ENCODE assay signal across 8 mouse cellular contexts in genomic region chr11:48869380-48870110, GRCm38 (mm10). TPM values are rescaled to one million over a fixed set of nuclear protein-coding genes. Genes with fewer than 3 reads are reported as not detected.
A peak's percentile ranks its signal among the peaks of the same experiment; 100 is the strongest.
DNase-seq lines count a peak whose midpoint lies in the region; ATAC-seq and TF ChIP-seq lines count a peak whose summit lies in the region.

No protein-coding gene starts in this region.

- no peaks in the 10 kb centered on the region for H3K4me1 ChIP-seq in cortical plate, adult 2 months (ENCODE audit: control insufficient read depth, insufficient read depth, low read length)
- H3K4me1 ChIP-seq in kidney, embryonic 16.5 days (ENCODE audit: insufficient read depth, low read length), result peaks cover 34% of the 10 kb centered on the region
- H3K4me1 ChIP-seq in neural tube, embryonic 15.5 days, result peaks cover 20% of the 10 kb centered on the region; the same call in 1 of the 2 replicates
- peaks cover 3% of the 10 kb centered on the region; the same call in 1 of the 2 replicates for H3K4me1 ChIP-seq in forebrain, embryonic 14.5 days (ENCODE audit: control insufficient read depth, insufficient read depth, low read length)
- H3K4me1 ChIP-seq in midbrain, embryonic 11.5 days (ENCODE audit: control insufficient read depth, insufficient read depth, low read length), result peaks cover 7% of the 10 kb centered on the region

- no peaks in the 10 kb centered on the region for H3K9me3 ChIP-seq in kidney, embryonic 16.5 days (ENCODE audit: low read length)
- H3K9me3 ChIP-seq in neural tube, embryonic 15.5 days (replicated peaks), result no peaks in the 10 kb centered on the region
- no peaks in the 10 kb centered on the region for H3K9me3 ChIP-seq in forebrain, embryonic 14.5 days (replicated peaks; ENCODE audit: control insufficient read depth, low read length)
- H3K9me3 ChIP-seq in midbrain, embryonic 11.5 days (ENCODE audit: control insufficient read depth, low read length), result no peaks in the 10 kb centered on the region

- no peak for TF ChIP-seq CTCF in layer of hippocampus, adult 2 months (conservative IDR thresholded peaks at IDR 0.05)
- TF ChIP-seq CTCF in cortical plate, adult 2 months (IDR thresholded peaks at IDR 0.05; ENCODE audit: extremely low read depth, insufficient read depth, low read length), result no peak

- intact Hi-C loops in left cerebral cortex, postnatal 4 days (cut with DNase I), result loop anchor here (5.0 kb wide), 2 partner anchors 233 to 398 kb away; no protein-coding TSS in a partner anchor

- no peaks in the 10 kb centered on the region for H3K27me3 ChIP-seq in kidney, embryonic 16.5 days (ENCODE audit: insufficient read depth, low read length)
- H3K27me3 ChIP-seq in neural tube, embryonic 15.5 days (replicated peaks), result peaks cover 10% of the 10 kb centered on the region
- no peaks in the 10 kb centered on the region for H3K27me3 ChIP-seq in forebrain, embryonic 14.5 days (replicated peaks; ENCODE audit: control insufficient read depth, insufficient read depth, low read length)
- H3K27me3 ChIP-seq in midbrain, embryonic 11.5 days (ENCODE audit: control insufficient read depth, insufficient read depth, low read length), result no peaks in the 10 kb centered on the region; the same call in 1 of the 2 replicates

- H3K4me2 ChIP-seq in kidney, embryonic 16.5 days (replicated peaks; ENCODE audit: low read depth, low read length), result peak overlapping the region; percentile 88
- H3K4me2 ChIP-seq in neural tube, embryonic 15.5 days, result peak overlapping the region; percentile 76
- H3K4me2 ChIP-seq in forebrain, embryonic 14.5 days (ENCODE audit: low read length), result no peak overlapping the region
- H3K4me2 ChIP-seq in midbrain, embryonic 11.5 days, result no peak overlapping the region

- TF ChIP-seq POLR2A in cortical plate, adult 2 months (IDR thresholded peaks at IDR 0.05; ENCODE audit: extremely low read depth, insufficient read depth, low read length), result no peak

- 59% methylated on average over 7 of the region's 7 CpGs for WGBS in kidney, embryonic 16.5 days
- 79% methylated on average over 7 of the region's 7 CpGs for WGBS in neural tube, embryonic 15.5 days
- 76% methylated on average over 7 of the region's 7 CpGs for WGBS in forebrain, embryonic 14.5 days
- 82% methylated on average over 7 of the region's 7 CpGs for WGBS in midbrain, embryonic 11.5 days

- peaks cover 16% of the 10 kb centered on the region for H3K36me3 ChIP-seq in kidney, embryonic 16.5 days (ENCODE audit: insufficient read depth, low read length)
- no peaks in the 10 kb centered on the region for H3K36me3 ChIP-seq in neural tube, embryonic 15.5 days
- H3K36me3 ChIP-seq in forebrain, embryonic 14.5 days (ENCODE audit: control insufficient read depth, insufficient read depth, low read length), result no peaks in the 10 kb centered on the region
- no peaks in the 10 kb centered on the region for H3K36me3 ChIP-seq in midbrain, embryonic 11.5 days (ENCODE audit: control insufficient read depth, insufficient read depth, low read length)

- H3K4me3 ChIP-seq in layer of hippocampus, adult 2 months, result peak overlapping the region; percentile 65
- H3K4me3 ChIP-seq in cortical plate, adult 2 months (ENCODE audit: insufficient read depth, low read length), result peak overlapping the region; percentile 19; the same call in 1 of the 2 replicates
- H3K4me3 ChIP-seq in kidney, embryonic 16.5 days (ENCODE audit: low read length), result peak overlapping the region; percentile 54
- H3K4me3 ChIP-seq in neural tube, embryonic 15.5 days (replicated peaks), result no peak overlapping the region
- H3K4me3 ChIP-seq in forebrain, embryonic 14.5 days (ENCODE audit: low read depth, low read length), result no peak overlapping the region
- H3K4me3 ChIP-seq in midbrain, embryonic 11.5 days (ENCODE audit: low read depth, low read length), result no peak overlapping the region

- H3K9ac ChIP-seq in kidney, embryonic 16.5 days (replicated peaks; ENCODE audit: low read length), result peak overlapping the region; percentile 42
- no peak overlapping the region for H3K9ac ChIP-seq in neural tube, embryonic 15.5 days (replicated peaks)
- no peak overlapping the region for H3K9ac ChIP-seq in forebrain, embryonic 14.5 days (ENCODE audit: low read length)
- no peak overlapping the region for H3K9ac ChIP-seq in midbrain, embryonic 11.5 days (ENCODE audit: low read length)

- ATAC-seq in kidney, embryonic 16.5 days (ENCODE audit: low FRiP score, low TSS enrichment), result no peak
- no peak for ATAC-seq in neural tube, embryonic 15.5 days (ENCODE audit: low FRiP score)
- ATAC-seq in forebrain, embryonic 14.5 days, result no peak
- no peak for ATAC-seq in midbrain, embryonic 11.5 days (ENCODE audit: low FRiP score)

- H3K27ac ChIP-seq in layer of hippocampus, adult 2 months, result no peak overlapping the region
- no peak overlapping the region for H3K27ac ChIP-seq in cortical plate, adult 2 months (ENCODE audit: insufficient read depth, low read length)
- peak overlapping the region; percentile 36; the same call in 1 of the 2 replicates for H3K27ac ChIP-seq in kidney, embryonic 16.5 days (ENCODE audit: low read length)
- H3K27ac ChIP-seq in neural tube, embryonic 15.5 days (replicated peaks), result no peak overlapping the region
- H3K27ac ChIP-seq in forebrain, embryonic 14.5 days (ENCODE audit: low read depth, low read length), result no peak overlapping the region
- H3K27ac ChIP-seq in midbrain, embryonic 11.5 days (ENCODE audit: low read depth, low read length), result no peak overlapping the region

- DNase-seq in layer of hippocampus, adult 2 months (ENCODE audit: low spot score in 2 of 2), result no peak
- DNase-seq in layer of hippocampus, postnatal 14 days (ENCODE audit: low spot score in 2 of 2), result no peak
- no peak for DNase-seq in forebrain, embryonic 14.5 days (ENCODE audit: low spot score)
- no peak for DNase-seq in midbrain, embryonic 11.5 days (ENCODE audit: low spot score, missing footprints)
- DNase-seq in left cerebral cortex, postnatal 4 days, result no peak

RNA-seq across cellular contexts. Expression of gene Irgm1, which starts 1.9 kb away (rescaled TPM):
- 1 to 10 TPM; 3.6 to 4.3 TPM for total RNA-seq in layer of hippocampus, adult 2 months (2021)
- total RNA-seq in layer of hippocampus, postnatal 14 days (2021), result 1 to 10 TPM; 4.2 to 5.2 TPM
- 9.5 and 11.4 TPM in 2 replicates for polyA plus RNA-seq in cortical plate, adult 2 months (2012; rRNA removed)
- 17.0 and 18.3 TPM in 2 replicates for polyA plus RNA-seq in kidney, embryonic 16.5 days (2015; fragmentation: Nextera tagmentation; extraction: Ambion mirVana)
- polyA plus RNA-seq in neural tube, embryonic 15.5 days (2015; fragmentation: Nextera tagmentation; extraction: Ambion mirVana), result 4.2 and 12.2 TPM in 2 replicates
- 1.9 and 2.2 TPM in 2 replicates for polyA plus RNA-seq in forebrain, embryonic 14.5 days (2014; fragmentation: Nextera tagmentation; extraction: Ambion mirVana)
- 2.2 and 2.3 TPM in 2 replicates for polyA plus RNA-seq in midbrain, embryonic 11.5 days (2014; fragmentation: Nextera tagmentation; extraction: Ambion mirVana)
- 1 to 10 TPM; 1.4 TPM for total RNA-seq in left cerebral cortex, postnatal 4 days (2021)

RNA-seq across cellular contexts. Expression of gene Gm5431, which starts 32.5 kb away (rescaled TPM):
- under 1 TPM; 0.12 to 0.38 TPM for total RNA-seq in layer of hippocampus, adult 2 months (2021)
- total RNA-seq in layer of hippocampus, postnatal 14 days (2021), result under 1 TPM; 0.39 to 0.41 TPM
- polyA plus RNA-seq in cortical plate, adult 2 months (2012; rRNA removed), result 0.19 and 0.23 TPM in 2 replicates
- 0.09 and 0.21 TPM in 2 replicates for polyA plus RNA-seq in kidney, embryonic 16.5 days (2015; fragmentation: Nextera tagmentation; extraction: Ambion mirVana)
- 0.18 and 0.24 TPM in 2 replicates for polyA plus RNA-seq in neural tube, embryonic 15.5 days (2015; fragmentation: Nextera tagmentation; extraction: Ambion mirVana)
- 0.13 and 0.17 TPM in 2 replicates for polyA plus RNA-seq in forebrain, embryonic 14.5 days (2014; fragmentation: Nextera tagmentation; extraction: Ambion mirVana)
- polyA plus RNA-seq in midbrain, embryonic 11.5 days (2014; fragmentation: Nextera tagmentation; extraction: Ambion mirVana), result 0.10 and 0.21 TPM in 2 replicates
- total RNA-seq in left cerebral cortex, postnatal 4 days (2021), result under 1 TPM in 1 of 2 experiments, not detected in 1; 0.22 TPM

RNA-seq across cellular contexts. Expression of gene Gm12184, which starts 43.1 kb away (rescaled TPM):
- total RNA-seq in layer of hippocampus, adult 2 months (2021), result 1 to 10 TPM in 1 of 2 experiments, under 1 TPM in 1; 0.79 to 1.3 TPM
- total RNA-seq in layer of hippocampus, postnatal 14 days (2021), result 1 to 10 TPM; 1.4 to 1.9 TPM
- 33.8 and 40.1 TPM in 2 replicates for polyA plus RNA-seq in cortical plate, adult 2 months (2012; rRNA removed)
- 0.86 and 1.2 TPM in 2 replicates for polyA plus RNA-seq in kidney, embryonic 16.5 days (2015; fragmentation: Nextera tagmentation; extraction: Ambion mirVana)
- 2.9 and 3.3 TPM in 2 replicates for polyA plus RNA-seq in neural tube, embryonic 15.5 days (2015; fragmentation: Nextera tagmentation; extraction: Ambion mirVana)
- polyA plus RNA-seq in forebrain, embryonic 14.5 days (2014; fragmentation: Nextera tagmentation; extraction: Ambion mirVana), result 3.5 and 3.6 TPM in 2 replicates
- 7.4 and 11.5 TPM in 2 replicates for polyA plus RNA-seq in midbrain, embryonic 11.5 days (2014; fragmentation: Nextera tagmentation; extraction: Ambion mirVana)
- total RNA-seq in left cerebral cortex, postnatal 4 days (2021), result 1 to 10 TPM in 1 of 2 experiments, under 1 TPM in 1; 0.89 to 2.4 TPM

RNA-seq across cellular contexts. Expression of gene Trim7, which starts 43.6 kb away (rescaled TPM):
- total RNA-seq in layer of hippocampus, adult 2 months (2021), result 1 to 10 TPM; 2.6 to 2.8 TPM
- total RNA-seq in layer of hippocampus, postnatal 14 days (2021), result 1 to 10 TPM; 2.4 to 3.3 TPM
- 4.2 and 4.3 TPM in 2 replicates for polyA plus RNA-seq in cortical plate, adult 2 months (2012; rRNA removed)
- polyA plus RNA-seq in kidney, embryonic 16.5 days (2015; fragmentation: Nextera tagmentation; extraction: Ambion mirVana), result 4.4 and 4.8 TPM in 2 replicates
- 2.1 and 2.6 TPM in 2 replicates for polyA plus RNA-seq in neural tube, embryonic 15.5 days (2015; fragmentation: Nextera tagmentation; extraction: Ambion mirVana)
- 0.61 and 1.3 TPM in 2 replicates for polyA plus RNA-seq in forebrain, embryonic 14.5 days (2014; fragmentation: Nextera tagmentation; extraction: Ambion mirVana)
- polyA plus RNA-seq in midbrain, embryonic 11.5 days (2014; fragmentation: Nextera tagmentation; extraction: Ambion mirVana), result 0.40 and 0.73 TPM in 2 replicates
- total RNA-seq in left cerebral cortex, postnatal 4 days (2021), result 10 to 100 TPM in 1 of 2 experiments, 1 to 10 TPM in 1; 9.4 to 12.4 TPM

RNA-seq across cellular contexts. Expression of gene Trim41, which starts 52.4 kb away (rescaled TPM):
- total RNA-seq in layer of hippocampus, adult 2 months (2021), result 10 to 100 TPM; 56.8 to 61.5 TPM
- total RNA-seq in layer of hippocampus, postnatal 14 days (2021), result 10 to 100 TPM; 47.1 to 48.6 TPM
- polyA plus RNA-seq in cortical plate, adult 2 months (2012; rRNA removed), result 43.1 and 46.7 TPM in 2 replicates
- 7.1 and 7.2 TPM in 2 replicates for polyA plus RNA-seq in kidney, embryonic 16.5 days (2015; fragmentation: Nextera tagmentation; extraction: Ambion mirVana)
- polyA plus RNA-seq in neural tube, embryonic 15.5 days (2015; fragmentation: Nextera tagmentation; extraction: Ambion mirVana), result 6.4 and 7.3 TPM in 2 replicates
- 3.2 and 4.0 TPM in 2 replicates for polyA plus RNA-seq in forebrain, embryonic 14.5 days (2014; fragmentation: Nextera tagmentation; extraction: Ambion mirVana)
- polyA plus RNA-seq in midbrain, embryonic 11.5 days (2014; fragmentation: Nextera tagmentation; extraction: Ambion mirVana), result 3.6 and 3.9 TPM in 2 replicates
- total RNA-seq in left cerebral cortex, postnatal 4 days (2021), result 10 to 100 TPM; 53.6 to 54.3 TPM

Comparison
In these comparisons a context has a peak if more than half of its experiments do, and no peak if none do; other contexts are left out.
1. H3K4me3 ChIP-seq: peak in layer of hippocampus, adult 2 months (single experiment), cortical plate, adult 2 months (single experiment) and kidney, embryonic 16.5 days (single experiment); none in neural tube, embryonic 15.5 days (single experiment), forebrain, embryonic 14.5 days (single experiment) and midbrain, embryonic 11.5 days (single experiment).
2. H3K4me2 ChIP-seq: peak in kidney, embryonic 16.5 days (single experiment) and neural tube, embryonic 15.5 days (single experiment); none in forebrain, embryonic 14.5 days (single experiment) and midbrain, embryonic 11.5 days (single experiment).